Mouse (Mus musculus): ENCODE measurements at regions not wholly inside any gene's neighbourhood (a gene's known extent, or its start where the extent isn't known, plus 50 kb on each side); places are given as distances from the start of the nearest gene placed in this dataset.
"Not testable (repeated sequence)": the region's sequence is repeated elsewhere in the genome, so short reads cannot be mapped to it uniquely, and the experiment has no call there.

DNA sequence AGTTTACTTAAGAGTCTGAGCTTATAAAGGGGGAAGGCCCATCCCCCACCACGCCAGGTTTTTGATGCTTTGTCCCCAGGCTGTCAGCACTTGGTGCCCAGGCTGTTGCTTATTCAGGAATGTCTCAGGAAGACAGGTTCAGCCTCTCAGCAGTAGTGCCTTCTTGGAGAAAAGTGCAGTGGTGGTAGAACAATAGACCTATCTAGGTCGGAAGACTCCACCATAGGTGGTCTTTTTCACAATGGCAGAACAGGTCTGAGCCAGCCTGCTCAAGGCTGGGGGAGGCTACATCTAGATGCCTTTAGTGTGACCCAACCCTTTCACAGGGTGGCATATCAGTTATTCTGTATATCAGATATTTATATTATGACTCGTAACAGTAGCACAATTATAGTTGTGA is 171.9 kb upstream of the Pum3 start:
- no peak overlapping the region for H3K4me3 ChIP-seq

DNA sequence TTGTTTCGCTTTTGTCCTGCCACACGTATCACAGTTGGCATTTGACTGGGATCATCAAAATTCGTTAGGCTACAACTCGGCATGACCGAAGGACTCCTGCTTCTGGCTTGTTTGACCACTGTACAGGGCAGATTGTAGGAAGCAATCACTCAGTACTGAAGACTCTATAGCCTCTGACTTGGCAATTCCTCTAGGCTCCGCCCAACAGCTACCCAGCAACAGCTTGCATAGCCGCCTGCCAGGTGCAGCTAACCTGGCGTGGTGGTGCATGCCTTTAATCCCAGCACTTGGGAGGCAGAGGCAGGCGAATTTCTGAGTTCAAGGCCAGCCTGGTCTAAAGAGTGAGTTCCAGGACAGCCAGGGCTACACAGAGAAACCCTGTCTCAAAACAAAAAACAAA is 170.8 kb upstream of the Pum3 start:
- H3K4me1 ChIP-seq; H3K4me3 ChIP-seq; H3K9ac ChIP-seq; ATAC-seq; H3K36me3 ChIP-seq; H3K27ac ChIP-seq; H3K9me3 ChIP-seq (replicated peaks); H3K27me3 ChIP-seq (replicated peaks); H3K4me2 ChIP-seq: not testable (repeated sequence)
- WGBS (ENCODE audit: insufficient replicate concordance): 69% methylated on average over 9 of the region's 9 CpGs

More for the DNA sequence above, 171.9 kb upstream of the Pum3 start:
- no peak overlapping the region for H3K27ac ChIP-seq
- H3K4me2 ChIP-seq: no peak overlapping the region
- H3K4me1 ChIP-seq: no peaks in the 10 kb centered on the region
- H3K9me3 ChIP-seq (replicated peaks): no peaks in the 10 kb centered on the region
- 65% methylated on average over 3 of the region's 3 CpGs for WGBS (ENCODE audit: insufficient replicate concordance)
- no peaks in the 10 kb centered on the region for H3K27me3 ChIP-seq (replicated peaks)
- no peaks in the 10 kb centered on the region for H3K36me3 ChIP-seq
- ATAC-seq: no peak
- no peak overlapping the region for H3K9ac ChIP-seq

DNA sequence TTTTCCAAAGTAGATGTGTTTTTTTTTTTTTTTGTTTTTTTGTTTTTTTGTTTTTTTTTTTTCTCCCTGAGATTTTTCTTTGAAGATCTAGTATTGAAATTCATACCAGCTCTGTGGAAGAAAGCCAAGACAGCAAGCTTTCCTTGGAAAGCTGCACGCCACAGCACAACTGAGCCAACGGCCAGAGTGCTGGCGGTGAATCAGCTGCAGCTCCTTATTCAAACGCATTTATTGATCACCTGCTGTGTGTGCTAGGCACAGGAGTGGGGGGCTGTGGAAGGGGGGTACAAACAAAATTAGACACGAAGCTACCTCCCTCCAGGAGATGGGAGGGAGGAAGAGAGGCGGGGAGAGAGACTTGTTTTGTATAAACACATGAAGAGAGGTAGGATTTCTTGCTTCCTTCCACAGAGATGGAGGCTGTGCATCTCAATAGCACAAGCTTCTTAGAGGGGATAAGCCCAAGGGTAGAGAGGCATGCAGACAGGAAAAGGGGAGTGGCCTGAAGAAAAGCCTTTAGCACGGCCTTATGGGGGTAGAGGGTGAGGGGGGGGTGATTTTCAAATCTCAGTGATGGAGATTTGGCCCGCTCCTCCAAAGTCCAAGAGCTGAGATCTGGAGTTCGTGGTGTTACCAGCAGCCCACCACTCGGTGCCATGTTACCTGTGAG is 170.1 kb upstream of the Pum3 start:
- Histone ChIP-seq H3K4me3 (no peak overlapping the region), H3K4me1 (no peaks in the 10 kb centered on the region), H3K9ac (no peak overlapping the region), H3K36me3 (no peaks in the 10 kb centered on the region), H3K9me3 (replicated peaks) (no peaks in the 10 kb centered on the region), H3K27me3 (replicated peaks) (no peaks in the 10 kb centered on the region), H3K27ac (no peak overlapping the region), H3K4me2 (no peak overlapping the region)
- no peak for ATAC-seq
- 55% methylated on average over 10 of the region's 10 CpGs for WGBS (ENCODE audit: insufficient replicate concordance)

DNA sequence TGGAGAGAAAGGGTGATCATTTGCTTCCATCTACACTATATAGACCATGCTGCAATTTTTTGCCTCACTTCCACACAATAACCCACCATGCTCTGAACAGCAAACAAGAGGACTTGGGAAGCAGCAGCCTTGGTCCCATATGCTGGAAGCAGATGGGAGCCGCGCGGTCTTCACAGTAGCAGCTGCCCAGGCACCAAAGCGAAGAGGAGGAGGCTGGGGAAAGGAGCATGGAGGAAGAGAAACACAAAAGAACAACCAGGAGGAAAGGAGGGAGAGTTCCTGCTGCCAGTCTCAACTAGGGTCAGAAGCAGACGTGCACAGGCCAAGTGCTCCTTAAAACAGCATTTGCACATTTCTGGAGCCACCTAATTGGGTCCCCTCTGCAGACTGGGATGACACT is 168.7 kb upstream of the Pum3 start:
- no peak for ATAC-seq
- no peak overlapping the region for H3K9ac ChIP-seq
- no peak overlapping the region for H3K4me3 ChIP-seq

DNA sequence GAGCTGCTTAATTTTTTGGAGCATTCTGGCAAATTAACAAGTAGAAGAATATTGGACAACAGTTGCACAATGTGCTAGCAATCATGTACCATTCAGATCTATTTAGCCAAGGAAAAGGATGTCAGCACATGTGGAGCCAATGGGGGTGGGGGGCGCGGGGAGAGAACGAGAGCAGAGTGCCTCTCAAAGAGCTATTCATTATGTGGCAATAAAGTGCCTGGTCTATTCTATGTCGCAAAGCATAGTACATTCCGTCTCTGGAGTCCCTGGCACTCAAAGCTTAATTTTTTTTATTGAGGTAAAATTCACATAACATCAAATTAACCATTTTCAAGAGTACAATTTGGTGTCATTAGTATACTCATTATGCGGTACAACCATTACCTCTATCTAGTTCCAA is 155.9 kb upstream of the Pum3 start:
- Histone ChIP-seq H3K27me3 (replicated peaks) (no peaks in the 10 kb centered on the region), H3K9me3 (replicated peaks) (no peaks in the 10 kb centered on the region), H3K27ac (no peak overlapping the region), H3K4me2 (no peak overlapping the region), H3K9ac (no peak overlapping the region), H3K36me3 (no peaks in the 10 kb centered on the region), H3K4me3 (no peak overlapping the region), H3K4me1 (peaks cover 38% of the 10 kb centered on the region)
- WGBS (ENCODE audit: insufficient replicate concordance): 83% methylated on average over 6 of the region's 6 CpGs
- no peak for ATAC-seq

More for the DNA sequence above, 168.7 kb upstream of the Pum3 start:
- no peaks in the 10 kb centered on the region for H3K9me3 ChIP-seq (replicated peaks)
- WGBS (ENCODE audit: insufficient replicate concordance): 83% methylated on average over 5 of the region's 5 CpGs
- no peaks in the 10 kb centered on the region for H3K36me3 ChIP-seq
- no peak overlapping the region for H3K27ac ChIP-seq
- H3K4me2 ChIP-seq: no peak overlapping the region
- H3K27me3 ChIP-seq (replicated peaks): no peaks in the 10 kb centered on the region
- no peaks in the 10 kb centered on the region for H3K4me1 ChIP-seq

DNA sequence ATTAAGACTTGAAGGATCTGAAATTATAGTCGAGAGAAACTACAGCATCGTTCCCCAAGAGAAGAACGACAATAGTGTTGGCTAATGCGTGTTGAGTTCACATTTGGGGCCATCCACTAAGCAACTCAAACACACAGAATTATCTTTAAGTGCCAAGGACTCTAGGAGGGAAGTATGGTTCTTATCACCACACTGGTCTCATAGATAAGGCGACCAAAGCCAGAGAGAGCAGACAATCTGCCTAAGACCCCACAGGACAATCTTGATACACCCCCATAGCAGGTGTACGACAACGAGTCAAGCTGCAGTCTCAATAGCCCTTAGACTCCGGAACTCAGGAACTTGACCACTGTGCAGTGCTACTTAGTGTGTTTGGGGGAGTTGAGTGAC is 152.5 kb upstream of the Pum3 start:
- H3K36me3 ChIP-seq: no peaks in the 10 kb centered on the region
- H3K4me2 ChIP-seq: peak overlapping the region; percentile 52
- 6% methylated on average over 8 of the region's 8 CpGs for WGBS (ENCODE audit: insufficient replicate concordance)
- no peaks in the 10 kb centered on the region for H3K27me3 ChIP-seq (replicated peaks)
- 0 out of 2 replicates have a peak overlapping the region, but pooled peaks have one; percentile 17 for H3K27ac ChIP-seq
- ATAC-seq: peak; percentile 85
- H3K9ac ChIP-seq: 0 out of 2 replicates have a peak overlapping the region, but pooled peaks have one; percentile 45
- H3K9me3 ChIP-seq (replicated peaks): no peaks in the 10 kb centered on the region
- peaks cover 45% of the 10 kb centered on the region for H3K4me1 ChIP-seq
- no peak overlapping the region for H3K4me3 ChIP-seq

DNA sequence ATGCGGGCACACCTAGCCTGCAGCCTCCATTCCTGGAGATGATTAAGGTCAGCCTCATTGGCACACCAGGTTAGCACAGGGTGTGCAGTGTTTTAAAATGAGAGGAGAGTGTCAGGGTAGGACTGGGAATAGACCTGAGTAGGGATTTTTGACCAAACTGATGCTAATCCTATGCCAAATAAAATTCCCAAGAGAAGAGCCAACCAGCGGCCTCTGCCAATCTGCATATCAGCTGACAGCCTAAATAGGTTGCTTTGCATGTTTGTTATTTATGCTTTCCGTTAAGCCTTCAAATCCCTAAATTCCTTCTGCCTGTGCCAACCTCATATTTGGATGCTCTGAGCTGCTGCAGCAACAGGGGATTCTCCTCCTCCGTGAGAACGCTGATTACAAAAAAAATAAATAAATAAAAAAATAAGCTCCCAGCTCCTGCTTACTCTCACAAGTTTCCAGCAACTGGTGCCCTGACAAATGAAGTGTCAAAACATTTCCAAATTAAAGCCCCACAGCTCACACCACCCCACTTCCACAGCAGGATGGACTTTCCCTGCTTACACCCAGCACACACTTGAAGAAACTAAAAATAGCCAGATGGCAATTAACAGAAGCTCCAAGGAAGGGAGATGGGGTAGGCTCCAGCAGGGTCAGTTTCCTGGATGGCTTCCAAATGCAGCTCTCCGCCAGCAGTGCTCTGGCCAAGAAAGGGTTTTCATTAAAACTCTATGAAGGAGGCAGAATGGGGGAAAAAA is 151.9 kb upstream of the Pum3 start:
- H3K27ac ChIP-seq: 0 out of 2 replicates have a peak overlapping the region, but pooled peaks have one; percentile 17

DNA sequence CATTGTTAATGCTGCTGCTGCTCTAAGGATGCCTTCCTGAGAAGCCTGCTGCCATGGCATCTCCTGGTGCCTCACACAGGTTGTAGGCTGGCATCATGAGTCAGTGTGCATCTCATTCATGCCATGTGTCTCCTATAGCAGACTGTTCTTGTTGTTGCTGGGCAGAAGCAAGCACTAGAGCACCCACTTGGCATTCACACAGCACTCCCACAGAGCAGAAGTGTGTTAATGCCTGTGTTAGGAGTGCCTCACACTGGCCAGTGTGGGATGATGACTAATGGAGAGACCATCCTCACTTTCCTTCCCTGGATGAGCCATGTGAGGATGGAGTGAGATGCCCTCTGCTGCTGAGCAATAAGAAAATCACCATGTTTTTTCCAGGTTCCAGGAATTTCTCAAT is 146.9 kb upstream of the Pum3 start:
- ATAC-seq: no peak
- peaks cover 17% of the 10 kb centered on the region for H3K4me1 ChIP-seq
- no peak overlapping the region for H3K9ac ChIP-seq
- no peaks in the 10 kb centered on the region for H3K9me3 ChIP-seq (replicated peaks)
- no peaks in the 10 kb centered on the region for H3K27me3 ChIP-seq (replicated peaks)
- no peaks in the 10 kb centered on the region for H3K36me3 ChIP-seq
- no peak overlapping the region for H3K27ac ChIP-seq
- H3K4me2 ChIP-seq: no peak overlapping the region
- H3K4me3 ChIP-seq: no peak overlapping the region

More for the DNA sequence above, 151.9 kb upstream of the Pum3 start:
- H3K4me1 ChIP-seq: peaks cover 45% of the 10 kb centered on the region
- peak; percentile 56; the same call in 1 of the 2 replicates for ATAC-seq
- no peaks in the 10 kb centered on the region for H3K27me3 ChIP-seq (replicated peaks)
- no peak overlapping the region for H3K4me3 ChIP-seq
- 30% methylated on average over 6 of the region's 6 CpGs for WGBS (ENCODE audit: insufficient replicate concordance)
- H3K4me2 ChIP-seq: peak overlapping the region; percentile 52
- H3K9me3 ChIP-seq (replicated peaks): no peaks in the 10 kb centered on the region
- H3K9ac ChIP-seq: peak overlapping the region; percentile 45; the same call in 1 of the 2 replicates
- no peaks in the 10 kb centered on the region for H3K36me3 ChIP-seq

DNA sequence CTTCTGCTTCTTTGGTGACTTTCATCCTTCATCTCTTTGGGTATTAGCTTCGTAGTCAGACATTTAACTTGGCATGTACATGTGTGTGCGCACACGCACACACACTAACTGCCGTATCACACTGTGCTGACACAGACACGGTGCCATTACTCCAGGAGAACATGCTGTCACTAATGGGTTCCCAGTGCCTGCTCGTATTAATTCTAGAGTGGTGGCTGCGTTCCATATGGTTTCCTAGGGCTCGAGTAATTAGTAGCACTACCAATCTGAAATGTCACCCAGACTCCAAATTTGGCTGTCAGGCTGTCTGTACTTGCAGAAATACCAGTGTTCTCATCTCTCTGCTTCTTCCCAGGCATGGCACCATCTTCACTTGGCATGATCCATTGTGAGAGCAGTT is 137.3 kb upstream of the Pum3 start:
- H3K9me3 ChIP-seq (replicated peaks): no peaks in the 10 kb centered on the region
- WGBS (ENCODE audit: insufficient replicate concordance): 79% methylated on average over 8 of the region's 8 CpGs
- ATAC-seq: no peak
- H3K27ac ChIP-seq: no peak overlapping the region
- H3K27me3 ChIP-seq (replicated peaks): no peaks in the 10 kb centered on the region
- no peak overlapping the region for H3K9ac ChIP-seq
- no peaks in the 10 kb centered on the region for H3K4me1 ChIP-seq
- H3K36me3 ChIP-seq: no peaks in the 10 kb centered on the region
- no peak overlapping the region for H3K4me3 ChIP-seq
- no peak overlapping the region for H3K4me2 ChIP-seq

DNA sequence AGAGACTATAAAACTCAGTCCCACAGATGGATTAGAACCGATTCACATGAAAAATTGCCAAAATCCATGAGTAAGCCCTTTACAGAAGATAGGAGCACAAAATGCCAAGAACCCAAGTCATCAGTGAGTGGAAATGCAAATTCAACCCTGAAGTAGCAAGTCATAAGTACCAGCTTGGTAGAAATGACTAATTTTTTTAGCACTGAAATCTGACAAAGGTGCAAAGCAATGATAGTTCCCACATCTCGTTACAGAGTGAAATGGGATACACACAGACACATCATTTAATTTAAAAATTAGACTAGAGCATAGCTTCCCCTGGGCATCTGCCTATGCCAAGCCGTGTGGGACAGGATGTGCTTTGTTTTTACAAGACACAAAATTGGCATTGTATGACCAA is 136.4 kb upstream of the Pum3 start:
- H3K27ac ChIP-seq: no peak overlapping the region
- H3K4me3 ChIP-seq: no peak overlapping the region
- H3K4me1 ChIP-seq: no peaks in the 10 kb centered on the region
- WGBS (ENCODE audit: insufficient replicate concordance): 62% methylated on average over 3 of the region's 3 CpGs
- no peaks in the 10 kb centered on the region for H3K36me3 ChIP-seq
- H3K9me3 ChIP-seq (replicated peaks): no peaks in the 10 kb centered on the region
- no peak for ATAC-seq
- no peaks in the 10 kb centered on the region for H3K27me3 ChIP-seq (replicated peaks)
- H3K4me2 ChIP-seq: no peak overlapping the region
- no peak overlapping the region for H3K9ac ChIP-seq

DNA sequence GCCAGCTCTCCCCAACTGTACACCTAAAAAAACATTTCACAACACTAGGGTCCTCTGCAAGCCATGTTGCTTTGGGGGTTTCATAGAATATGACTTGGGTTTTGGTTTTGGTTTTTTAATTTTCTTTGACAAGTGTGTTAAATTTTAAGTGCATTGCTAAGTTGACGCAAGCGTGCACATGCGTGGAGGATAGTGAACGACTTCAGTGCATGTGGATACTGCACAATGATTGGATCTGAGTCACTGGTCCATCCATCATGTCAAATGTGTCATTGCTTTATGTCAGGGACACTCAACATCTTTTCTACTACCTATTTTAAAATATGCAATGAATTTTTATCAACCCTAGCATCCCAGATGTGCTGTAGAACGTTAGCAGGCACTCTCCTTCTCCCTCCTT is 134.5 kb upstream of the Pum3 start:
- no peak overlapping the region for H3K4me3 ChIP-seq
- H3K9ac ChIP-seq: no peak overlapping the region
- no peak overlapping the region for H3K27ac ChIP-seq
- no peaks in the 10 kb centered on the region for H3K36me3 ChIP-seq
- H3K27me3 ChIP-seq (replicated peaks): no peaks in the 10 kb centered on the region
- H3K9me3 ChIP-seq (replicated peaks): no peaks in the 10 kb centered on the region
- ATAC-seq: no peak
- H3K4me2 ChIP-seq: no peak overlapping the region
- 69% methylated on average over 5 of the region's 5 CpGs for WGBS (ENCODE audit: insufficient replicate concordance)
- H3K4me1 ChIP-seq: no peaks in the 10 kb centered on the region

DNA sequence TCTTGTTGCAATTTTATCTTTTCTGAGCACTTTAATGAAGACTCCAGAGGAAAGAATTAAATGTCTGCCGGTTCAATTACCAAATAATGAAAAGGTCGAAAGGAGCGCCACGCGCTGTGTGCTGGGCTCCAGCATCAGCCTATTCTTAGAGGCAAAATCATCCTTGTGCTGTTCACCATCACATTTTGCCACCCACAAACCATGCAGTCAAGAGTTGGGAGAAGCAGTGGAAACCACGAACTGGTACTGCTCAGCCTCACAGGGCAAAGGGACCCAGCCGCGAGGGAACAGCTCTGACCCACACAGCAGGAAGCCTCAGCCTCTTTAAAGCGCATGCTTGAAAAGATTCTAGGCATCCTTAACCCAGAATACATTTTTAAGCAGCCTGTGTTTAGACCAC is 134.0 kb upstream of the Pum3 start:
- H3K4me2 ChIP-seq: no peak overlapping the region
- no peaks in the 10 kb centered on the region for H3K4me1 ChIP-seq
- no peak overlapping the region for H3K4me3 ChIP-seq
- H3K27me3 ChIP-seq (replicated peaks): no peaks in the 10 kb centered on the region
- 57% methylated on average over 9 of the region's 9 CpGs for WGBS (ENCODE audit: insufficient replicate concordance)
- no peak overlapping the region for H3K27ac ChIP-seq
- no peak for ATAC-seq
- no peak overlapping the region for H3K9ac ChIP-seq
- H3K9me3 ChIP-seq (replicated peaks): no peaks in the 10 kb centered on the region
- no peaks in the 10 kb centered on the region for H3K36me3 ChIP-seq

Measured in liver, embryonic 12.5 days (tissue).